Mouse (Mus musculus): Measurements from ENCODE around the gene Cyb5b.
"Not testable (repeated sequence)": the region's sequence is repeated elsewhere in the genome, so short reads cannot be mapped to it uniquely, and the experiment has no call there.

Gene Cyb5b

GRCm38 (mm10) chr8:107150404-107151157 lies at the start of gene Cyb5b:
Gene Cyb5b (plus strand): TSS chr8:107150640.
- in situ Hi-C loops (cut with MboI): no loop called here

GRCm38 (mm10) chr8:107104547-107104946 lies 45.9 kb upstream of the Cyb5b start:
- in situ Hi-C loops (cut with MboI): no loop called here

- in situ Hi-C loops (cut with MboI): not testable (repeated sequence)
Observed at GRCm38 (mm10) chr8:107108089-107108488, 42.4 kb upstream of the Cyb5b start.

- in situ Hi-C loops (cut with MboI): no loop called here
Observed at GRCm38 (mm10) chr8:107108978-107109720, 41.3 kb upstream of the Cyb5b start.

- in situ Hi-C loops (cut with MboI): loop anchor here (10.0 kb wide), 1 partner anchor 205 kb away; no protein-coding TSS in a partner anchor
Observed at GRCm38 (mm10) chr8:107109816-107110435, 40.5 kb upstream of the Cyb5b start.

- in situ Hi-C loops (cut with MboI): loop anchor here (10.0 kb wide), 1 partner anchor 204 kb away; no protein-coding TSS in a partner anchor
Observed at GRCm38 (mm10) chr8:107110629-107111330, 39.7 kb upstream of the Cyb5b start.

- in situ Hi-C loops (cut with MboI): loop anchor here (10.0 kb wide), 1 partner anchor 203 kb away; no protein-coding TSS in a partner anchor
Observed at GRCm38 (mm10) chr8:107111340-107112105, 38.9 kb upstream of the Cyb5b start.

GRCm38 (mm10) chr8:107113209-107113608 lies 37.2 kb upstream of the Cyb5b start:
- in situ Hi-C loops (cut with MboI): loop anchor here (10.0 kb wide), 1 partner anchor 202 kb away; no protein-coding TSS in a partner anchor

- in situ Hi-C loops (cut with MboI): loop anchor here (10.0 kb wide), 1 partner anchor 200 kb away; no protein-coding TSS in a partner anchor
Observed at GRCm38 (mm10) chr8:107114150-107115007, 36.1 kb upstream of the Cyb5b start.

GRCm38 (mm10) chr8:107115008-107115320 lies 35.5 kb upstream of the Cyb5b start:
- in situ Hi-C loops (cut with MboI): loop anchor here (10.0 kb wide), 1 partner anchor 200 kb away; no protein-coding TSS in a partner anchor

- in situ Hi-C loops (cut with MboI): loop anchor here (10.0 kb wide), 1 partner anchor 199 kb away; no protein-coding TSS in a partner anchor
Observed at GRCm38 (mm10) chr8:107116023-107116422, 34.4 kb upstream of the Cyb5b start.

- in situ Hi-C loops (cut with MboI): loop anchor here (10.0 kb wide), 1 partner anchor 198 kb away; no protein-coding TSS in a partner anchor
Observed at GRCm38 (mm10) chr8:107117019-107117418, 33.4 kb upstream of the Cyb5b start.

- in situ Hi-C loops (cut with MboI): loop anchor here (10.0 kb wide), 1 partner anchor 196 kb away; no protein-coding TSS in a partner anchor
Observed at GRCm38 (mm10) chr8:107118803-107119233, 31.6 kb upstream of the Cyb5b start.

- in situ Hi-C loops (cut with MboI): loop anchor here (10.0 kb wide), 1 partner anchor 195 kb away; no protein-coding TSS in a partner anchor
Observed at GRCm38 (mm10) chr8:107119412-107119811, 31.0 kb upstream of the Cyb5b start.

GRCm38 (mm10) chr8:107120806-107121205 lies 29.6 kb upstream of the Cyb5b start:
- in situ Hi-C loops (cut with MboI): no loop called here

GRCm38 (mm10) chr8:107121681-107122291 lies 28.7 kb upstream of the Cyb5b start:
- in situ Hi-C loops (cut with MboI): no loop called here

GRCm38 (mm10) chr8:107123063-107123614 lies 27.3 kb upstream of the Cyb5b start:
- in situ Hi-C loops (cut with MboI): no loop called here

GRCm38 (mm10) chr8:107124343-107124742 lies 26.1 kb upstream of the Cyb5b start:
- in situ Hi-C loops (cut with MboI): no loop called here

All from mature B cell (primary cell).